Mouse (Mus musculus): ENCODE data around the gene Rnaseh2a.

GRCm38 (mm10) chr8:84946528-84947240, 22.9 kb downstream of the Rnaseh2a start, which contains the start of gene Rtbdn:
- TF ChIP-seq CTCF (IDR thresholded peaks at IDR 0.05; ENCODE audit: insufficient read depth, low read length) (no peak), POLR2A (IDR thresholded peaks at IDR 0.05; ENCODE audit: borderline replicate concordance, extremely low read depth, low read depth, low read length) (no peak)

All from lung, adult 2 months (tissue).